Mouse (Mus musculus): ENCODE data around the gene Bbs7.
"Not testable (repeated sequence)": the region's sequence is repeated elsewhere in the genome, so short reads cannot be mapped to it uniquely, and the experiment has no call there.

Bbs7 gene

DNA sequence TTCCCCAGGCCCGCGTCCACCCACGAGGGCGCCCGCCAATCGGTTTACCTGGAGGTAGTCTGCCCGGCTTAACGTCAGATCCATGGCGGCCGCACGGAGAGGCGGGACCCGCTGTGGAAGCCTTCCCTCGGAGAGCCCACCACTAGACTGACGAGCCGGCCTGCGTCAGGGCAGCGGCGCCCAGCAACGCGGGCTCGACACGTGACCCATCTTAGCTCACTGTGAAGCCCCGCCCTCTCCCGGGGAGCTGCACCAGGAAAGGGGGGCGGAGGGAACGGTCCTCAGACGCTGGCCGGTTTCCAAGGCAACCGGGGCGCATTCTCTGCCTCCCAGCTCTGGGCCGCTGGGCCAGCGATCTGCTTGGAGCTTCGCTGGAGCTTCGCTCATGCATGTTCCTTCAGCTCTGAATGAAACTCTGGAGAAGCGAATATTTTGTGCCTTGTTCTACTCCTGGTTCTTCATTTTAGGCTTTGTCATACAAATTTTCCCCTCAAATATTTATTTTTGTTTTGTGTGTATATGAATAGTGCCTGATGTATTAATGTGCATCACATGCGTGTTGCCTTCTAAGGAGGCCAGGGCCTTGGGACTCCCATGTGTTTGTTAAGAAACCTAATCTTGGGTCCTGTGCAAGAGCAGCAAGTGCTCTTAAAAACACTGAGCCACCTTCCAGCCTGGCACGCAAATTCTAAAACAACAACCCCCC lies at the start of gene Bbs7:
Gene Bbs7, minus strand, starts transcription at position 276 of the 706 bp plus-strand sequence.
- peak; percentile 95 for DNase-seq (ENCODE audit: low spot score)

DNA sequence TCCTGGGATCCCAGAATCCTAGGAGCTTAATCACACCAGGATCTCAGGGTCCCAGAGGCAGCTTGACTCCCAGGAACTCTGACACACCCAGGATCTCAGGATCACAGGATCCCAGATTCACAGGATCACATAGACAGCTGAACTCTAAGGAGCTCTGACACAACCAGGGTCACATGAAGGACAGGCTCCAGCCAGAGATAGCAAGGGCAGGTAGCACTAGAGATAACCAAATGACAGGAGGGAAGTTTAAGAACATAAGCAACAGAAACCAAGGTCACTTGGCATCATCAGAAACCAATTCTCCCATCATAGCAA lies 31.9 kb upstream of the Bbs7 start:
- peak; percentile 76 for DNase-seq (ENCODE audit: low spot score)

DNA sequence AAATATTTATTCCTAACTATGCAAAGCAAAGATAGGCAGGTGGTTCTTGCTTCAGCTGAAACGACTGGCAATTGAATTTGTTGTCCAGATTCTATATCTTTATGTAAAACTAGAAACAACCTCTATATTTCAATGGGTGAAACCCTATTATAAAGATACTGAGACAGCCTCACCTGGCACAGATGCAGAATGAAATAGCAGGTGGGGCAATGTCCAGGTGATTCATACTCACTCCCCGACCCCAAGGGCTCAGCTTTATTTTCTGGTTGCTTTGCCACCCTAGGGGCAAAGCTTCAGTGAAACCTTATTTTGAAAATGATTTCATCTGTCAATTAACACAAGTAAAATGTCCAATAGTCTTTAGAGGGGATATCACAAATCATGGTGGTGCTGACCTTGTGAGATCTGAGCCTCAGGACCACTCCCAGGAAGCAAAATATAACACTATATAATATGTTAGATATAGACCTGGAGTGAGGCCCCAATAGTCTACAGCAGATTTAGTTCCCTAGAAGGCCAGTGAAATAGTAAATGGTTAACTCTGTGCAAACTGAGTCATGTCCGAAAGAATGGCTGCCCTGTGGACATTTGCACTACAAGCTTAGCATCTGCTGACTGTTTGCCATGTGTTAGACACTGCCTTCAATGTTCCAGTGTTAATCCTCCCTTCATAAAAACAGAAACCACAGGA lies 31.4 kb upstream of the Bbs7 start:
- peak; percentile 77 for DNase-seq (ENCODE audit: low spot score)

DNA sequence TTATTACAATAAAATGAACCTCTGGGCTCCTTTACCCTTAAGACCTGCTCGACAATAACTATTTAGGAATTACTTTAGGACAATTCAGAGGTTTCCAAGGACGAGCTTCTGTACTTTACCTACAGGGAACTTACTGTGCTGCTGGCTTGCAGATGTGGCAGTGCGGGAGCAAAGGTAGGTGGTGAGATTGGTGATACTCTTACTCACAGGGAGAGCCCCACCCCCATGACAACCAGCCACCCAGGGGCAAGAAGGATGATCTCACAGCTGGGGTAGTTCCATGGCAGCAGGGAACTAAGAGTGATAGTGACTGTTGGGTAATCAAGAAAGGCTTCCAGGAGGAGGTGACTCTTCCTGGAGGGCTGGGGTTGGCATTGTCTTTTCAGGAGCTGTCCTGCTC lies 30.1 kb upstream of the Bbs7 start:
- no peak for DNase-seq (ENCODE audit: low spot score)

DNA sequence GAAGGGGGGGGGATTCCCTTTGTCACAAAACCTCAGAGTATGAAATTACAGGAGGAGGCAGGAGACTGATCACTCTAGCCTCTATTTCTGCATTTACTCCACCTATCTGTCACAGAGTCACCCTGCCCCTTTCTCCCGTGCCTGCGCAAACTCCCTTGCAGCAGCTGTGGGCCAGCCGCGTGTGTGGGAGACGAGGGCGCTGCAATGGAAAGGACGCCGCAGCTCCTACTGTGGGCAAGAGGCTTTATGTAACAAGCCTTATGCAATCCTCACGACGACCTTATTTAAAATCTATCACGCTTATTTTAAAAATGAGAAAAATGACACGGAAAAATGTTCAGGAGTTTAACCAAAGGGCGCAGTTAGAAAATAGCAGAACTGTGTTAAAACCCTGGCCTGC lies 29.5 kb upstream of the Bbs7 start:
- DNase-seq (ENCODE audit: low spot score), result no peak

DNA sequence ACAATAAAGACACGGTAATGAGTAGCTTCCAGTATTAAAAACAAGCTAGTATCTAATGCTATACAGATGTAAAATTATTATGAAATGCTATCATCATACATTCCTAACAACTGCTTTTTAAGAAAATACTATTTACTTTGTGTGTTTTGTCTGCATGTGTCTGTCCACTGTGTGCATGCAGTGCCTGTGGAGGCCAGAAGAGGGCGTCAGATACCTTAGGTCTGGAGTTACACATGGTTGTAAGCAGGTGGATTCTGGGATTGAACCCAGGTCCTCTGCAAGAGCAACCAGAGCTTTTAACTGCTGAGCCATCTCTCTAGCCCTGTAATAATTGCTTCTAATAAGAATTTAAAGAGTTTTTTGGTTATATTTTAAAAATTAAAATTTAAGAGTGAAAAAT lies 27.5 kb upstream of the Bbs7 start:
- no peak for DNase-seq (ENCODE audit: low spot score)

DNA sequence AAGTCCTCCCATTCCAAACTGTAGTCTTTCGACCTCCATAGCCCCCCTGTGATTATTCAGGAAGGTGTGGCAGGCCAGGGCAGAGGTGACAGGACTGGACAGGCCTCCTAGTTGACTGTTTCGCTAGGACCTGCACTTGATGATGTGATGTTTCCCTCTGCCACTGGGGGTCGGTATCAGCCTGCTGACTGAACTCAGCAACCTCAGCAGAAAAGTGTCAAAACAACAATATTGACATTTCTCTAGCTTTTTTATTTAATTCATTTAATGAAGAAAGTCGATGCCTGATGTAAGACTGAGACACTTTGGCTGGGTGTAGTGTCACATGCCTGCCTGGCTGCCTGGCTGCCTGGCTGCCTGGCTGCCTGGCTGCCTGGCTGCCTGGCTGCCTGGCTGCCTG lies 22.2 kb upstream of the Bbs7 start:
- peak; percentile 34 for DNase-seq (ENCODE audit: low spot score)

DNA sequence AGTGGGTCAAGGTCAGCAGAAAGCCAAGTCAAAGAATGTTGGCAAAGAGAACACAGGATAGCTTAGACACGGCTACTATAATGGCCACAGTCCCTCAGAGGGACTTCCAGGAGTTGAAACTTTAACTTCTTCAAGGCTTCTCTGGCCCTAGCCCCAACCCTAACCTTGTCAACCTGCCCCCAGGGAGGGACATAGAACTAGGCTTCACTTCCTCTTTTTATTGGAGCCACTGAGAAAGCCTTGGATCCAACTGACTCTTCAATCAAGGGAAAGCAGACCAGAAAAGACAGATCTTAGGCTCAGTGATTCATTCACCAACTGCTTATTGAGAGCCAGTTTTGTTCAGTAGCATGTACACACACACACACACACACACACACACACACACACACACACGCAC lies 13.5 kb upstream of the Bbs7 start:
- no peak for DNase-seq (ENCODE audit: low spot score)

DNA sequence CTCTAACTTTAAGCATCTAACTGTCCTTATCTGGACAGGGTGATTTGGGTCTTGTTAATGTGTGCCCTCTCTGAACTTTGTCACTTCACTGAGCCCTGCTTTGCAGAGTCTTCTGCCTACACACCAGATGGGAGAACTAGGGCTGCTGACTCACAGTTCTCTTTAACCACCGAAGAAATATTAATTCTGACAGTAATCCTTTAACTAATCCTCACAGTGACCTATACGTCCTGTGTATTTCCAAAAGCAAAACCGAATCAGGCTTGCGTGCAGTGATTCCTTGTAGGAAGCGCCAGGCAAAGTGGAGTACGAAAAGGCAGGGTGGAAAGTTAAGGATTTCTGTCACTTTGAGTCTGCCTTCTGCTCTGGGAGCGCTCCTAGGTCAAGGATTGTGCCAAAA lies 4.9 kb upstream of the Bbs7 start:
- peak; percentile 66 for DNase-seq (ENCODE audit: low spot score)

DNA sequence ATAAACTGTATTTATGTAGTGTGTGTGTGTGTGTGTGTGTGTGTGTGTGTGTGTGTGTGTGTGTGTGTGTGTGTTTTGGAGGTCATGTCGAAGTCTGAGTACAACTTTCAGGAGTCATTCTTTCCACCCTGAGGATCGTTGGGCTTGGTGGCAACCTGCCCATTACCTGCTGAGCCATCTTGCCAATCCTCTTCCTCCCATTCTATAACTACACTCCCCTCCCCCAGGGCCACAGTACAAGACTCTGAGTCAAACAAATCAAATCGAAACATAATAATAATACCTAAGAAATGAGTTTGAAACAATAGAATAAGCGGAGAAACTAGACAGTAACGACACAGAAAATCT lies 605 bp upstream of the Bbs7 start:
- no peak for DNase-seq (ENCODE audit: low spot score)

DNA sequence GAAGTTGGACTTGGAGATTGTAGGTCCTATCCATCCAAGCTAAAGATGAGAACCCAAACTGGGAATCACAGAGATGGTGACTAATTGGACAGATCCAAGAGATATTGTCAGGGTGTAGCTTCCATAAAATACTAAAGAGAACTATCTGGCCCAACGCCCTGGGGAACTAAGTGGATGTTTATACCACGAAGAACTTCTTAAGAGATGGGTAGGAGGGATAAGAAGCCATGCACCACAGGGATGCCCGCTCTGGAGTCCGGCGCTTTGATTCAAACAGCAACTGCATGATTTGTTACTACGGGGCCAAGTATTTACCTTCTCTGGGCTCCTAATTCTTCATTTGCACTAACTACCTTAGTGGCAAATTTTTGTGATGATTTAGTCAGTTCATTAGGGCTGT lies 590 bp downstream of the Bbs7 start:
- DNase-seq (ENCODE audit: low spot score), result no peak

DNA sequence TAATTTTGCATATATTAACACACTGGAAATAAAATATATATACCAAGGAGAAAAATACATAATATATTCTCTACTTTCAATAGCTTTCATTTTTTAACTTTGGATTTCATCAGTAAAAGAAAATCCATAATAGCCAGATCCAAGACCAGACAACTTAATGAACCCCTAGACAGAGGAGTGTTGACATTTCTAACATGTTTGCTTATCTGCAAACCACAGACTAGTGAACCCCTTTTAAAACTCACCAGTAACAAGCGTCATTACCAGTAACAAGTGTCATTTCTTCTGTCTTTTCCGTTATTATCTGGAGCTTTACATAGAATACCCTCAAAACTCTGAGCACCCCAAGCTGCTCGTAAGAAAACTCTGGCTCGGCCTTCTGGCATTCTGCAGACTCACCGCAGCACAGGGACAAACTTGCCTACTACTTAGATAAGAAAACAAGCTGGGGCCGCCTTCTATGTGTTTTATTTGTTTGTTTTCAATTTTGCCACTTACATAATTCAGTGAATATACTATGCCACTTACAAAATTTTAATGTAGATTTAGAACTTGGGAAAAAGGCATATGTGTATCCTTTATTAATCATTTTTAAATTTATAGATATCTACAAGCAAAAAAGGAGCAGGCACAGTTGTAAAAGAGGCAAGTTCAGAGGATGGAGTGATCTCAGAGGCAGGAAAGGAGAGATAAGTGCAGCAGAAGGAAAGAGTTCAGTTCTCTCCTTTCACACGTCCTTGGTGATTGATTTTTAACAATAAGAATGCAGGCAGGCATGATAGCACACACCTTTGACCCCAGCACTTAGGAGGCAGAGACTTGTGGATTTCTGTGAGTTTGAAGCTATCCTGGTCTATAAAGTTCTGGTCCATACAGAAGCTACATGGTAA lies 7.1 kb downstream of the Bbs7 start:
- no peak for DNase-seq (ENCODE audit: low spot score)

DNA sequence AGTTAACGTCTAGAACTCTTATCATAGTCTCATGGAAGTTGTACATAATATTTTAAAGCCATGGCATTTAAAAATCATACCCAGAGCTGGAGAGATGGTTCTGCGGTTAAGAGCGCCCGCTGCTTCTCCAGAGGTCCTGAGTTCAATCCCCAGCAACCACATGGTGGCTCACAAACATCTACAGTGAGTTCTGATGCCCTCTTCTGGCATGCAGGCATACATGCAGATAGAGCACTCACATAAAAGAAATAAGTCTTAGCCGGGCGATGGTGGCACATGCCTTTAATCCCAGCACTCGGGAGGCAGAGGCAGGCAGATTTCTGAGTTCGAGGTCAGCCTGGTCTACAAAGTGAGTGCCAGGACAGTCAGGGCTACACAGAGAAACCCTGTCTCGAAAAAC lies 13.5 kb downstream of the Bbs7 start:
- DNase-seq (ENCODE audit: low spot score), result not testable (repeated sequence)

DNA sequence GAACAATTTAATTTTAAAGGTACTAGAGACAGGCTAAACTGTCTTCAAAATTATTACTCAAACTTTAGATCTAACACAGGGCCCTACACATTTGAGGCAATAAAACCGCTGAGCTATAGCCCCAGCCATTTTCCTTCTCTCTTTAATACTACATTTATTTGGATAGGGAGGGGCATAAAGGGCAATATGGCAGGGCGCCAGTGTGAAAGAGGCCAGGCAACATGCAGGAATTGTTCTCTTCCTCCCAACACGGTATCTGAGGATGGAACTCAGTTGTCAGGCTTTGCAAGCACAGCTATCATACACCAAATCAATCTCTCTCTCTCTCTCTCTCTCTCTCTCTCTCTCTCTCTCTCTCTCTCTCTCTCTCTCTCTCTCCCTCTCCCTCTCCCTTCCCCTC lies 14.5 kb downstream of the Bbs7 start:
- no peak for DNase-seq (ENCODE audit: low spot score)

DNA sequence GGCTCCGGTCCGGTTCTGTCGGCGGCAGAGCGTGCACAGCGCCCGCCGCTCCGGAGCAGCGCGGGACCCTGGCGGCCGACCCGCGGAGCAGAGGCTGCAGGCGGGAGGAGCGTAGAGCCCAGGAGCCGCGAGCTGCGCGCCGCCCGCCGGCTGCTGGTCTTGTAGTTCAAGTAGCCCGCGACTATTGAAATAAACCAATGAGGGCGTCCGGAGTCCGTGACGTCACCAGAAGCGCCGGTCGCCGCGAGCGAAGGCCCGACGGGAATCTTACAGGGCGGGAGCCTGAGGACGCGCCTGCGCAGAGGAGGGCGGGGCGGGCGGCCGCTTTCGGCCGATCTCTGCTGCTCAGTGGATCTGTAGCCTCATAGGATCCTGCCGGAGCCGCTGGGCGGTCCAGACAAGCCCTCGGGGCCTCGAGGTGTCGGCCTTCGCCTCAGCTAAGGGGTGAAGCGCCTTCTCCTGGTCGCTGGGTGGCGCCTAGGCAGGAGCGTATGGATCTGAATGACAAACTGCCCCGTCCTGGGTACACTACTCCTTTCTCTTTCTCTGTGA lies 41.4 kb downstream of the Bbs7 start, which contains the start of gene Ccna2:
Gene Ccna2, minus strand, starts transcription at position 324 of the 552 bp plus-strand sequence.
- DNase-seq (ENCODE audit: low spot score), result peak; percentile 99

DNA sequence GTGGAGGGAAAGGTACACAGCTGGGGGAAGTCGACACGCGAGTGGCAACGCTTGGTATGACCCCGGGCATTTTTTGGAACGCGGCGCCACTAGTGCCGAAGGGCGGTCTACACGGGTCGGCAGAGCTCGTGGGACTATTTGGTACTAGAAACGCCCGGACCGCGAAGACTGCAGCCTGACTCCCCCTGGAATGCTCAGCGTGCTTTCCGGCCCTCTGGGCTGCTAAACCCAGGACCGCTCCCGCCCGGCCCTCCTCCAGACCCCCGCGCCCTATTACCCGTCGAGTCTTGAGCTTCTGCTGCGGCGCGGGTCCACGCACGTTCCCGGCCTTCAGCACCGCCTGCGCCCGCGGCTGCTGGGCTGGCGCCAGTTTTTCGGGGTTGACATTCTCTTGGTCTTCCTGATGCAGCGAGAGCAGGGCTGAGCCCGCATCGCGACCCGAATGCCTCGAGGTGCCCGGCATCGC lies 41.9 kb downstream of the Bbs7 start:
- no peak for DNase-seq (ENCODE audit: low spot score)

DNA sequence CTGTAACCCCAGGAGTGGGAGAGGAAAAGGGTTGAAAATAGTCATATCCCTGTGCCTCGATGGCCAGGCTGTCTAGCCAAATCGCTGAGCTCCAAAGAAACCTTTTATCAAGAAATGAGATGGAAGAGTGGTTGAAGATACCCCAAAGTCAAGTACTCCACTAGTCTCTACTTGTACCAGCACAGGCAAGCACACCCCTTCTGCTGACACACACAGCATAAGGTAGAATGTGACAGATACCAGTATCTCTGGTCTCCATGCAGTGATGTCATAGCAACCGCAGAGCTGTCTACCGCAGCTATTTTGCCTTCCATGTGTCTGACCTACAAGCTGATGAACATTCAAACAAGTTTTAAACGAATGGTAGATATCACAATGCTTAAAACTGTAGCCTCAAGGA lies 43.4 kb downstream of the Bbs7 start:
- peak; percentile 17 for DNase-seq (ENCODE audit: low spot score)

DNA sequence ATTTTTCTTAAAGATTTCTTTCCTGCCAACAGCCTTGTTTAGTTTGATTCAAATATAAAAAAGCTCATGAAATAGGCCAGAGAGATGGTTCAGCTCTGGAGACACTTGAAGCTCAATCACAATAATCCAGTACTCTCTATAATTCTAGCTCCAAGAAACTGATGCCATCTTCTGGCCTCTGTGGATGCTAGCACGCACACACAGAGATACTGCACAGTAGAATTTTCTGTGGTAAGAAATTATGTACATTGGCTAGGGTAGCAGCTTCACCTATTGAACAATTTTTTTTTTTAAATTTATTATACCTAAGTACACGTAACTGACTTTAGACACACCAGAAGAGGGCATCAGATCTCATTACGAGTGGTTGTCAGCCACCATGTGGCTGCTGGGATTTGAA lies 49.6 kb downstream of the Bbs7 start:
- no peak for DNase-seq (ENCODE audit: low spot score)

DNA sequence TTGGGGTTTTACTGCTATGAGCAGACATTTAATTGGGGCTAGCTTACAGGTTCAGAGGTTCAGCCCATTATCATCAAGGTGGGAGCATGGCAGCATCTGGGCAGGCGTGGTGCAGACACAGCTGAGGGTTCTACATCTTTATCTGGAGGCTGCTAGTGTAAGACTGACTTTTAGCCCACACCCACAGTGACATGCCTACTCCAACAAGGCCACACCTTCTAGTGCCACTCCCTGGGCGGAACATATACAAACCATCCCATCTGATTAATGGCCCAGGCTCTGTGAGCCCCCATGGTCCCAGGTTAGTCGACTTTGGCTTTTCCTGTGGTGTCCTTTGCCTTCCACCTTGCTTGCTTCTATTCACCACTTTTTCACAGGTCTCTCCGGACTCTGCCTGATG lies 53.7 kb downstream of the Bbs7 start:
- DNase-seq (ENCODE audit: low spot score), result no peak

DNA sequence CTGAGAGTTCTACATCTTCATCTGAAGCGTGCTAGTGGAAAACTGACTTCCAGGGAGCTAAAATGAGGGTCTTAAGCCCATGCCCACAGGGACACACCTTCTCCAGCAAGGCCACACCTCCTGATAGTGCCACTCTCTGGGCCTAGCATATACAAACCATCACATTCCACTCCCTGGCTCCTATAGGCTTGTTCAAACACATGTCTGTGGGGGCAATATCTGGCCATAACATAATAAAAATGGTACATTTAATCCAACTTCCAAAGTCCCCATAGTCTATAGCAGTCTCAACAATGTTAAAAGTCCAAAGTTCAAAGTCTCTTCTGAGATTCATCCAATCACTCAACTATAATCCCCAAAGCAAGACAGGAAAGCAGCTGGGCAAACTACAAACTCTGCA lies 55.7 kb downstream of the Bbs7 start:
- DNase-seq (ENCODE audit: low spot score), result no peak

DNA sequence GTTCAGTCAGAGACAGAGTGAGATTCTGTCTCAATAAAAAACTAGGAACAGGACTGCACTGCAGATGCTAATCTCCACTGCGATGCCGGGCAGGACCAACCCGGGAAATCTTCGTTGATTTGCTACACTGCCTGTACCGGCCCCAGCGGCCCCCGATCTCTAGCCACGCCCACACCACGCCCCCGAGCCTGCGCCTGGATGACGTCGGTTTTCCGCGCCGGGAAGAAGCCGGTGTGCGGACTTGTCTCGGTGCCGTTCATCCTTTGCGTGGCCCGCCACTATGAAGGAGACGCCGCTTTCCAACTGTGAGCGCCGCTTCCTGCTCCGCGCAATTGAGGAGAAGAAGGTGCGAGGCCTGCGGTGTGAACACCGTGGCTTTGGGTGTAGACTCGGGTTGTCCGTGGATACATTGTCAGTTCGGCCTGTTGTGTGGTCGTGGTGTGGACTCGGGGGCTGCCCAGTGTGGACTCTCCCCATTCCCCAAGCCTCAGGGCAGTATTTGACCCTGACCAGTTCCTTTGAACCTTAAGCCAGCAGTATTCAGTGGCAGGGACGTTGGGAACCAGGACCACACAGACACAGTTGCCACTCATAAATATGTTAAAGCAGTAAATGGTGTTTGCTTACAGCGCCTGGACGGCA lies 60.8 kb downstream of the Bbs7 start, which contains the start of gene Exosc9:
Gene Exosc9, plus strand, starts transcription at position 201 of the 642 bp plus-strand sequence.
- DNase-seq (ENCODE audit: low spot score), result peak; percentile 93

DNA sequence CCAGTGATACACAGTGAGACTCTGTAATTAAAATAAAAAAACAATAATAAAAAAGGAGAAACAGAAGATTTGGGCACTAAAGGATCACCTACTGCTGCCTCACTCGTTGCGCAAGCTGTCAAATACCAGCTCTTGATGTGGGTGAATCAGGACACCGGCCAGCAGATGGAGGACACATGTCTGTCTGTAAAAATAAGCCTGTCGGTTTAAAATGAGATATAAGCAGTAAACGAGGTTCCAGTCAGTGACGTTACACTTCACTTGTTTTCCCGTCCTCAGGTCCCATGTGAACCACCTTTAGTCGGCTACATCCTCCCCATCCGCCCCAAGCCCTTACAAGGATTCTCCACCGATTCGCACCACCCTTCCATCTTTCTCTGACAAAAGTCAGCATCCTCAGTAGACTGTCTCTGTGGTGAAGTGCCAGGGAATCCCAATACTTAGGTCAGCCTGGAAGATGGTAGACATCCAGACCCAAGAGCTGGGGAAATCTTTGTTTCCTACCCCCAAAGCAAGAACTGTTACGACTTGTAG lies 61.4 kb downstream of the Bbs7 start:
- no peak for DNase-seq (ENCODE audit: low spot score)
